Mouse (Mus musculus): ENCODE data around the gene Lysmd1. TPM values are rescaled to one million over a fixed set of nuclear protein-coding genes. Genes with fewer than 3 reads are reported as not detected.
A peak's percentile ranks its signal among the peaks of the same experiment; 100 is the strongest.

Lysmd1 gene
- polyA plus RNA-seq, 1 experiment from 2014 or later: 11.7 TPM

GRCm38 (mm10) chr3:95172526-95173255 lies 38.8 kb downstream of the Lysmd1 start:
- peaks cover 7% of the 10 kb centered on the region for H3K4me1 ChIP-seq (replicated peaks; ENCODE audit: control insufficient read depth, insufficient read depth, low read length)
- ATAC-seq (replicated peaks; ENCODE audit: low FRiP score): 0 out of 2 replicates have a peak, but pooled peaks have one; percentile 41
- H3K4me3 ChIP-seq (ENCODE audit: low read depth, low read length): peak overlapping the region; percentile 22; the same call in 1 of the 2 replicates
- no peaks in the 10 kb centered on the region for H3K9me3 ChIP-seq (ENCODE audit: control insufficient read depth, low read length)
- H3K36me3 ChIP-seq (ENCODE audit: control insufficient read depth, insufficient read depth, low read length): peaks cover 3% of the 10 kb centered on the region; the same call in 1 of the 2 replicates
- 10% methylated on average over 80 of the region's 84 CpGs for WGBS
- H3K27ac ChIP-seq (ENCODE audit: low read depth, low read length): no peak overlapping the region
- peak; percentile 64 for DNase-seq (ENCODE audit: low spot score)
- 0 out of 2 replicates have a peak overlapping the region, but pooled peaks have one; percentile 11 for H3K4me2 ChIP-seq (ENCODE audit: low read depth, low read length, severe bottlenecking)
- no peak overlapping the region for H3K9ac ChIP-seq (ENCODE audit: low read length)
- H3K27me3 ChIP-seq (ENCODE audit: control insufficient read depth, insufficient read depth, low read length): peaks cover 34% of the 10 kb centered on the region

- peaks cover 7% of the 10 kb centered on the region for H3K4me1 ChIP-seq (replicated peaks; ENCODE audit: control insufficient read depth, insufficient read depth, low read length)
- DNase-seq (ENCODE audit: low spot score) (peak; percentile 62), ATAC-seq (replicated peaks; ENCODE audit: low FRiP score) (peak; percentile 24; the same call in 1 of the 2 replicates)
- peak overlapping the region; percentile 38 for H3K4me2 ChIP-seq (ENCODE audit: low read depth, low read length, severe bottlenecking)
- peaks cover 3% of the 10 kb centered on the region; the same call in 1 of the 2 replicates for H3K36me3 ChIP-seq (ENCODE audit: control insufficient read depth, insufficient read depth, low read length)
- H3K27ac ChIP-seq (ENCODE audit: low read depth, low read length): no peak overlapping the region
- no peaks in the 10 kb centered on the region for H3K9me3 ChIP-seq (ENCODE audit: control insufficient read depth, low read length)
- peaks cover 34% of the 10 kb centered on the region for H3K27me3 ChIP-seq (ENCODE audit: control insufficient read depth, insufficient read depth, low read length)
- H3K9ac ChIP-seq (ENCODE audit: low read length): peak overlapping the region; percentile 29
- WGBS: 3% methylated on average over 58 of the region's 58 CpGs
- H3K4me3 ChIP-seq (ENCODE audit: low read depth, low read length): peak overlapping the region; percentile 22
Observed at GRCm38 (mm10) chr3:95173256-95173949, 39.5 kb downstream of the Lysmd1 start.

DNA sequence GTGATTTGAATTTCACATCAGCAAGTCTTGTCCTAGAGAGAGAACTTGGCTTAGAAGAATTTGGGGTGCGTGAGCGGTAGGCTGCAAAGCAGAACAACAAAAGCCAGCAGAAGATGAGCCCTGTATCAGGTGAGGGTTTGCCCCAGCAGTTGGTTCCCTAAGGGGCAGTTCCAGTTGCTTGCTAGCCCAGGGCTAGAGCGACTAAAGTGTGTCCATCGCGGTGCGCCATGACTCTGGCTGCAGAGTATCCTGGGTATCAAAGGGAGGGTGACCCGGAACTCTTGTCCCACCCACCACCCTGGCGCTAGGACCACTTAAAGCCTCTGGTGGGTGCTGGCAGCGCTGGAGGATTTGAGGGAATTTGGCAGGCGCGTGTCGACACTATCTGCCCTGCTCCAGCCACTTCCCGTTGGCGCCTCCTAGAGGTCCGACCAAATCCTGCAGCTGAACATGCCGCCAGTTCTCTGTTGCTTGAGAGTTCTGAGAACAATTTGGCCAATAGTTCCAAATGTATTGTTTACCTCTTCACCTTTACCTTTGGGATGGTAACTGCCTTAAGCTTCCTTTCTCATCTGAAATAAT lies 40.2 kb downstream of the Lysmd1 start:
- no peak overlapping the region for H3K4me3 ChIP-seq (ENCODE audit: low read depth, low read length)
- DNase-seq (ENCODE audit: low spot score) (peak; percentile 92), ATAC-seq (replicated peaks; ENCODE audit: low FRiP score) (peak; percentile 55)
- H3K27me3 ChIP-seq (ENCODE audit: control insufficient read depth, insufficient read depth, low read length): peaks cover 34% of the 10 kb centered on the region
- 1% methylated on average over 16 of the region's 16 CpGs for WGBS
- no peak overlapping the region for H3K27ac ChIP-seq (ENCODE audit: low read depth, low read length)
- no peaks in the 10 kb centered on the region for H3K9me3 ChIP-seq (ENCODE audit: control insufficient read depth, low read length)
- no peak overlapping the region for H3K4me2 ChIP-seq (ENCODE audit: low read depth, low read length, severe bottlenecking)
- no peak overlapping the region for H3K9ac ChIP-seq (ENCODE audit: low read length)
- peaks cover 7% of the 10 kb centered on the region for H3K4me1 ChIP-seq (replicated peaks; ENCODE audit: control insufficient read depth, insufficient read depth, low read length)
- peaks cover 3% of the 10 kb centered on the region; the same call in 1 of the 2 replicates for H3K36me3 ChIP-seq (ENCODE audit: control insufficient read depth, insufficient read depth, low read length)

- no peak overlapping the region for H3K4me2 ChIP-seq (ENCODE audit: low read depth, low read length, severe bottlenecking)
- no peak overlapping the region for H3K4me3 ChIP-seq (ENCODE audit: low read depth, low read length)
- H3K9ac ChIP-seq (ENCODE audit: low read length): no peak overlapping the region
- H3K36me3 ChIP-seq (ENCODE audit: control insufficient read depth, insufficient read depth, low read length): peaks cover 2% of the 10 kb centered on the region; the same call in 1 of the 2 replicates
- H3K27ac ChIP-seq (ENCODE audit: low read depth, low read length): no peak overlapping the region
- no peaks in the 10 kb centered on the region for H3K9me3 ChIP-seq (ENCODE audit: control insufficient read depth, low read length)
- ATAC-seq (replicated peaks; ENCODE audit: low FRiP score): no peak
- peaks cover 7% of the 10 kb centered on the region for H3K4me1 ChIP-seq (replicated peaks; ENCODE audit: control insufficient read depth, insufficient read depth, low read length)
- H3K27me3 ChIP-seq (ENCODE audit: control insufficient read depth, insufficient read depth, low read length): peaks cover 25% of the 10 kb centered on the region
- no peak for DNase-seq (ENCODE audit: low spot score)
- 59% methylated on average over 3 of the region's 3 CpGs for WGBS
Observed at GRCm38 (mm10) chr3:95176500-95176899, 42.6 kb downstream of the Lysmd1 start.

- Histone ChIP-seq H3K4me3 (ENCODE audit: low read depth, low read length) (no peak overlapping the region), H3K9me3 (ENCODE audit: control insufficient read depth, low read length) (no peaks in the 10 kb centered on the region), H3K27me3 (ENCODE audit: control insufficient read depth, insufficient read depth, low read length) (peaks cover 14% of the 10 kb centered on the region), H3K4me1 (replicated peaks; ENCODE audit: control insufficient read depth, insufficient read depth, low read length) (peaks cover 7% of the 10 kb centered on the region), H3K4me2 (ENCODE audit: low read depth, low read length, severe bottlenecking) (no peak overlapping the region), H3K36me3 (ENCODE audit: control insufficient read depth, insufficient read depth, low read length) (no peaks in the 10 kb centered on the region), H3K27ac (ENCODE audit: low read depth, low read length) (no peak overlapping the region), H3K9ac (ENCODE audit: low read length) (no peak overlapping the region)
- DNase-seq (ENCODE audit: low spot score) (no peak), ATAC-seq (replicated peaks; ENCODE audit: low FRiP score) (no peak)
- 80% methylated on average over 6 of the region's 6 CpGs for WGBS
Observed at GRCm38 (mm10) chr3:95177583-95177982, 43.7 kb downstream of the Lysmd1 start.

DNA sequence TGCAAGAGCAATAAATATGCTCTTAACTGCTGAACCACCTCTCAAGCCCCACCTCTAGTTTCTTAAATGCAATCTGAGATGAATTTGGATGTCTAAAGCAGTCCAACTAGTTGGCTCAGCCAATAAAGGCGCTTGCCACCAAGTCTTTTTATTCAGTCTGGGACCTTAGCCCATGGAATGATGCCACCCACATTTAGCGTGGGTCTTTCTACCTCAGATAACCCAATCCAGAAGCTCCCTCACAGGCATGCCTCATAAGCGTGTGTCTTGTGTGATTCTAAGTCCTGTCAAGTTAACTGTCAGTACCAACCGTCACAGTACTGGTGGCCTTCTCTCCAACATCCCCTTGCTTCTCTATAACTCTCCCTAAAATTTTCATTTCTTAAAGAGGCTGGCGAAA lies 45.1 kb downstream of the Lysmd1 start:
- Histone ChIP-seq H3K27me3 (ENCODE audit: control insufficient read depth, insufficient read depth, low read length) (peaks cover under 1% of the 10 kb centered on the region), H3K27ac (ENCODE audit: low read depth, low read length) (no peak overlapping the region; the same call in 1 of the 2 replicates), H3K36me3 (ENCODE audit: control insufficient read depth, insufficient read depth, low read length) (no peaks in the 10 kb centered on the region), H3K4me1 (replicated peaks; ENCODE audit: control insufficient read depth, insufficient read depth, low read length) (no peaks in the 10 kb centered on the region), H3K4me2 (ENCODE audit: low read depth, low read length, severe bottlenecking) (no peak overlapping the region), H3K4me3 (ENCODE audit: low read depth, low read length) (no peak overlapping the region), H3K9ac (ENCODE audit: low read length) (no peak overlapping the region), H3K9me3 (ENCODE audit: control insufficient read depth, low read length) (no peaks in the 10 kb centered on the region)
- no peak for DNase-seq (ENCODE audit: low spot score)
- ATAC-seq (replicated peaks; ENCODE audit: low FRiP score): no peak
- WGBS: 91% methylated on average over 5 of the region's 5 CpGs

DNA sequence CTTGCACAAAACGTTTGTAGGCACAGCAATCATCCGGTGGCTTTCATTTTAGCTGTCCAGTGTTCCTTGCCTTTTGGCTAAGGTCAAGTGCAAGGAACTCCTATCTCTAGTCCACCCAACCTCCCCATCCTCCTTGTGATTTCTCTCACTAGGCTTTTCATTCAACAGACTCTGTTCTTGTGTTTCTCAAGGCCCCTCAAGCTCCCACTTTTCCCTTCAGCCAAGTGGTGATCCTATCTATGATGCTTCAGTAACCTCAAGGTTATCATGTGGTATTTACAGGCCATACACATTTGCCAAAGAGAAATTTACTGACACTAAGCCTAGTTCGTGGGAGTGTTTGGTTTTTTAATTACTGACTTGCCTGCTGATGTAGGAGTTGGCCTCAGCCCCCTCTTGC lies 46.0 kb downstream of the Lysmd1 start:
- H3K27me3 ChIP-seq (ENCODE audit: control insufficient read depth, insufficient read depth, low read length): no peaks in the 10 kb centered on the region
- no peak for DNase-seq (ENCODE audit: low spot score)
- H3K36me3 ChIP-seq (ENCODE audit: control insufficient read depth, insufficient read depth, low read length): no peaks in the 10 kb centered on the region
- H3K4me1 ChIP-seq (replicated peaks; ENCODE audit: control insufficient read depth, insufficient read depth, low read length): no peaks in the 10 kb centered on the region
- no peaks in the 10 kb centered on the region for H3K9me3 ChIP-seq (ENCODE audit: control insufficient read depth, low read length)
- no peak overlapping the region for H3K4me2 ChIP-seq (ENCODE audit: low read depth, low read length, severe bottlenecking)
- no peak for ATAC-seq (replicated peaks; ENCODE audit: low FRiP score)
- no peak overlapping the region for H3K27ac ChIP-seq (ENCODE audit: low read depth, low read length)
- H3K9ac ChIP-seq (ENCODE audit: low read length): no peak overlapping the region
- 75% methylated on average over 3 of the region's 3 CpGs for WGBS
- H3K4me3 ChIP-seq (ENCODE audit: low read depth, low read length): no peak overlapping the region

GRCm38 (mm10) chr3:95181841-95182240 lies 48.0 kb downstream of the Lysmd1 start:
- WGBS: 61% methylated on average over 1 of the region's 1 CpGs
- Histone ChIP-seq H3K4me2 (ENCODE audit: low read depth, low read length, severe bottlenecking) (no peak overlapping the region), H3K9me3 (ENCODE audit: control insufficient read depth, low read length) (no peaks in the 10 kb centered on the region), H3K9ac (ENCODE audit: low read length) (no peak overlapping the region), H3K27ac (ENCODE audit: low read depth, low read length) (no peak overlapping the region), H3K36me3 (ENCODE audit: control insufficient read depth, insufficient read depth, low read length) (no peaks in the 10 kb centered on the region; the same call in 1 of the 2 replicates), H3K4me3 (ENCODE audit: low read depth, low read length) (no peak overlapping the region), H3K4me1 (replicated peaks; ENCODE audit: control insufficient read depth, insufficient read depth, low read length) (no peaks in the 10 kb centered on the region), H3K27me3 (ENCODE audit: control insufficient read depth, insufficient read depth, low read length) (no peaks in the 10 kb centered on the region)
- no peak for ATAC-seq (replicated peaks; ENCODE audit: low FRiP score)
- no peak for DNase-seq (ENCODE audit: low spot score)

Data from forebrain, embryonic 11.5 days (tissue).